Mouse (Mus musculus): ENCODE data around the gene Psg22.

DNA sequence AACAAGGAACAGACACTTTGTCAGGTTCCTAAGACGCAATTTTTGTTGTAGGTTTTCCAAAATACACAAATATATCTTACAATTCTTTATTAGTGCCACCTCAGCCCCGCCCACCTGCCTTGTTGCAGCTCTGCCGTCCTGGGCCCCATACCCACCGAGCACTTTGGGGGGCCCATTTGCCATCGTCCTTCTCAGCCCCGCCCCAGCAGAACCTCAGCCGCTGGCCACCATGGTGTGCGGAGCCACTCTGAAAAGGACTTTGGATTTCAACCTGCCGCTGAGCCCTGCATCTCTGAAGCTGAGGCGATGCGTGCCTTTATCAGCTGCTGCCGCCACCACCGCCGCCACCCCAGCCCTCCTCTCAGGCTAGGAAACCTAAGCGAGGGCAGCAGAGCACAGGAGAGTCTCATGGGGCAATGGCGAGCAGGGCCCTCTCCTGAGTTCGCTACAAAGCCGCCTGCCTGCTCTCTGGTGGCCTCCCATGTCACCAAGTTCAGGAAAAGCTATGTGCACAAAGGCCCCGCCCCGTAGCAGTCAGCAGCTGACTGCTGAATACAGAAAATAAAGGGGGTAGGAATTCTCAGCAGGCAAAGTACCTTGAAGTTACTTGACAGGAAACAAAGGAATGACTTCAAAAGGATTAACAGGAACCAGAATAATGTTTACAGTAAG is 28.4 kb downstream of the Psg22 start:
- TF ChIP-seq CTCF (IDR thresholded peaks at IDR 0.05; ENCODE audit: low read depth) (no peak), EP300 (IDR thresholded peaks at IDR 0.05; ENCODE audit: low read depth) (no peak)

Data from liver, embryonic 14.5 days (tissue).